Mouse (Mus musculus): ENCODE data around the gene Epc2. TPM values are rescaled to one million over a fixed set of nuclear protein-coding genes. Genes with fewer than 3 reads are reported as not detected.

The Epc2 gene
- polyA plus RNA-seq, 1 experiment from 2014 or later: 5.9 TPM

DNA sequence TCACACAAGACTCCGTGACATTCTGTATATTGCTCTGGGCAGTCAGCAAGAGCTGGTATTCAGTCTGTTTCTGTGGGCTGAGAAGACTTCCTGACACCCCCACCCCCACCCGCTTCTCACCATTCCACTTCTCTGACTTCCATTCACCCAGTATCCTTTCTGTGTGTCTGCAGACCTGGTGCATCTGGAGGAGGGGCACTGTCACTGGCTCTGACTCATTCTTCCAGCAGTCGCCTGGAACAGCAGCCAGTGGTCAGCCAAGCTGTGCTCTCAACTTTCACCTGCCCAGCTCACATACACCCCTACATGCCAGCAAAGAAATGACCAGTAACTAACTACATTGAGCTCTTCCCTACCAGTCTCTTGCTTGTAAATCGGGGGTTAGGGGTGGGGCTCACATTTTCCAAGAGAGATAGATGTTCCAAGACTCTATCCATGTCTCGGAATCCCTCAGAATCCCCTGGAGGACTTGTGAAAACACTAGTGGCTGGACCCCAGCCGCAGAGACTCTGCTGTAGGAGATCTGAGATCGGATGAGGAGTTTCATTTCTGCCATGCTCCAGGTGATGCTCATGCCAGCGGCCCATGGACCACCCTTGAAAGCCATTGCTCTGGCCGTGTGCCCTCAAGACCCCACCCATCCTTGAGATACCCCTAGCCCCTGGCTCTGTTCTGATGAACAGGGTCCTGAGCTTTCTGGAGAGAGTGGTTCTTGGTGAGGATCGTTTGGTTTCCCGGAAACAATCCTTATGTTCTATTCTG, 120.1 kb downstream of the Epc2 start:
- Histone ChIP-seq H3K9ac (no peak overlapping the region), H3K36me3 (no peaks in the 10 kb centered on the region), H3K4me3 (replicated peaks) (no peak overlapping the region), H3K27ac (replicated peaks) (no peak overlapping the region), H3K4me2 (replicated peaks) (0 out of 2 replicates have a peak overlapping the region, but pooled peaks have one; percentile 24), H3K27me3 (no peaks in the 10 kb centered on the region), H3K4me1 (peaks cover 34% of the 10 kb centered on the region), H3K9me3 (replicated peaks) (no peaks in the 10 kb centered on the region)
- 68% methylated on average over 11 of the region's 11 CpGs for WGBS
- no peak for ATAC-seq (ENCODE audit: insufficient number of reproducible peaks, low FRiP score, low TSS enrichment, low read depth)

DNA sequence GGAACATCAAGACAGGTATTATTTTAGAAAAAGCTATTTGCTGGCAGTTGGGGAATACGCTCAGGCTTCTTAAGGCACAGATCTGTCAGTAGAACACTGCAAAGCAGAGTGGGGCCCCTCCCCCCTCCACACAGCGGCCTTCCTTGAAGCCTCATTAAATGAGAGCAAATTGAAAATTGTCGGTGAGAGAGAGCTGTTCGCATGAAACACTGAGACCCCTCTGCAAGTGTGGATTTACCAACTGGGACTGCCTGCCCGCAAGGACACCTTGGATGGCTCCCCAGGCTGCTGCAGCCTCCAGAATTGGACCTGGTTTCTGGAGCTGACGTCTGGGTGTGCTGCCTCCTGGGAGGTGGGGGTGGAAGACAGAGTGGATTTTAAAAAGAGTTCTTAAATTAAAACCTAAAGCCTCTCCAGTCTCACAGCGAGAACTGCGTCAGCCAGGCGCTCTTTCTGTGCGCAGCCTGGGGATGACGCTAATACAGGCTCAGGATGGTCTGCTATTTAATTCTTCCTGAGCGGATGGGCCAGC, 120.9 kb downstream of the Epc2 start:
- H3K4me3 ChIP-seq (replicated peaks): no peak overlapping the region
- H3K4me2 ChIP-seq (replicated peaks): peak overlapping the region; percentile 24
- WGBS: 30% methylated on average over 12 of the region's 12 CpGs
- no peaks in the 10 kb centered on the region for H3K27me3 ChIP-seq
- peaks cover 34% of the 10 kb centered on the region for H3K4me1 ChIP-seq
- no peak overlapping the region for H3K9ac ChIP-seq
- H3K27ac ChIP-seq (replicated peaks): no peak overlapping the region
- no peaks in the 10 kb centered on the region for H3K9me3 ChIP-seq (replicated peaks)
- no peaks in the 10 kb centered on the region for H3K36me3 ChIP-seq
- no peak for ATAC-seq (ENCODE audit: insufficient number of reproducible peaks, low FRiP score, low TSS enrichment, low read depth)

DNA sequence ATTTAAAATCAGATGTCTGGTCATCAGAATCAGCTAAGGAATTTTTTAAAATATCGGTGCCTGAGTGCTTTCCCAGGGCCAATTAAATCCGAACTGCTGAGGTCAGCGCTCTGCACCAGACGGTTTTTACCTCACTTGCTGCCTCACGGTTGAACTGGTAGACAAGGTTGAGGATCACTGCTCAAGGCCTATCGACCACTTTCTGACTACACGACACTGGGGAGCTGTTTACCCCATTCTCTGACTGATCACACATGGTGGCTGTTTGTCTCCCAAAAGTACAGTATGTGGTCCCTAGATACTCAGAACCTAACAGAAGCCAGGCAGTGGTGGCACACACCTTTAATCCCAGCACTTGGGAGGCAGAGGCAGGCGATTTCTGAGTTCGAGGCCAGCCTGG, 121.4 kb downstream of the Epc2 start:
- no peak for ATAC-seq (ENCODE audit: insufficient number of reproducible peaks, low FRiP score, low TSS enrichment, low read depth)
- Histone ChIP-seq H3K4me2 (replicated peaks) (peak overlapping the region; percentile 24; the same call in 1 of the 2 replicates), H3K9ac (no peak overlapping the region), H3K4me1 (peaks cover 34% of the 10 kb centered on the region), H3K4me3 (replicated peaks) (no peak overlapping the region), H3K9me3 (replicated peaks) (no peaks in the 10 kb centered on the region), H3K27me3 (no peaks in the 10 kb centered on the region), H3K36me3 (no peaks in the 10 kb centered on the region), H3K27ac (replicated peaks) (no peak overlapping the region)
- WGBS: 58% methylated on average over 9 of the region's 9 CpGs

DNA sequence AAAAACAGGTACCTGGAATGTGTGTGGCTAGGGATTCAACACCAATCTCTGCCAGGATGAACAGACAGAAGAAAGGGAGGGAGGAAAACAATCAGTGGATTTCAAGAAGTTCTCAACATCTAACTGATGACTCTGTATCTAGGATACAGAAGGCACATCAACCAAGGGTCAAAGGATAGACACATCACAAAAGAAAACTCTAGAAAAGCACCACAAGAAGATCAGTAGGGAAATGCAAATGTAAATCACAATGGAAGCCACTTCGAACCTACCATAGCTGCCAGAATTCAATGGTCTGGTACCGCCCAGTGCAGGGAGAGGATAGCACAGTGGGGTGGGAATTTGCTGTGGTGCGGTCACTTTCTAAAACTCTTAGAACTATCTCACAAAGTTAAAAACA, 122.0 kb downstream of the Epc2 start:
- Histone ChIP-seq H3K9me3 (replicated peaks) (no peaks in the 10 kb centered on the region), H3K27me3 (no peaks in the 10 kb centered on the region), H3K4me3 (replicated peaks) (no peak overlapping the region), H3K36me3 (no peaks in the 10 kb centered on the region), H3K27ac (replicated peaks) (no peak overlapping the region), H3K9ac (no peak overlapping the region), H3K4me1 (peaks cover 34% of the 10 kb centered on the region), H3K4me2 (replicated peaks) (no peak overlapping the region)
- ATAC-seq (ENCODE audit: insufficient number of reproducible peaks, low FRiP score, low TSS enrichment, low read depth): no peak
- WGBS: 94% methylated on average over 3 of the region's 3 CpGs

DNA sequence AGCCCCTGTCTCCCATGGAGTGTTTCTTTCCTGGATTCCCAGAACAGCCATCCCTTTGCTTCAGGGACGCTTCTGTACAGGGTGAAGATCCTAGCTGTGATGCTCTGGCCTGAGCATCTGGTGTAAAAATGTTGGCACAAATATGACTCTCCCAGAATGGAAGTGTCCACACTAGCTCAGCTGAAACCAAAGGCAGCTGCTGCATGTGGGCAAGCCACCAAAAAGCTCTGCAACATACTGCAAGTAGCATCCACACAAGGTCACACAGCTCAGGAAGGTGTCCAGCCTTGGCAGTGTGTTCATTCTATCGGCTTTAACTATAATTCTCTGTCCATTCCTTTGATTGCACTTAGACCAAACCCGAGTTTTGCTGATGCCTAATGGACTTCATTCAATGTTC, 129.3 kb downstream of the Epc2 start:
- no peaks in the 10 kb centered on the region for H3K4me1 ChIP-seq
- H3K9me3 ChIP-seq (replicated peaks): no peaks in the 10 kb centered on the region
- WGBS: 79% methylated on average over 3 of the region's 3 CpGs
- no peaks in the 10 kb centered on the region for H3K27me3 ChIP-seq
- ATAC-seq (ENCODE audit: insufficient number of reproducible peaks, low FRiP score, low TSS enrichment, low read depth): no peak
- no peak overlapping the region for H3K27ac ChIP-seq (replicated peaks)
- H3K36me3 ChIP-seq: no peaks in the 10 kb centered on the region
- H3K4me3 ChIP-seq (replicated peaks): no peak overlapping the region
- H3K4me2 ChIP-seq (replicated peaks): no peak overlapping the region
- no peak overlapping the region for H3K9ac ChIP-seq

DNA sequence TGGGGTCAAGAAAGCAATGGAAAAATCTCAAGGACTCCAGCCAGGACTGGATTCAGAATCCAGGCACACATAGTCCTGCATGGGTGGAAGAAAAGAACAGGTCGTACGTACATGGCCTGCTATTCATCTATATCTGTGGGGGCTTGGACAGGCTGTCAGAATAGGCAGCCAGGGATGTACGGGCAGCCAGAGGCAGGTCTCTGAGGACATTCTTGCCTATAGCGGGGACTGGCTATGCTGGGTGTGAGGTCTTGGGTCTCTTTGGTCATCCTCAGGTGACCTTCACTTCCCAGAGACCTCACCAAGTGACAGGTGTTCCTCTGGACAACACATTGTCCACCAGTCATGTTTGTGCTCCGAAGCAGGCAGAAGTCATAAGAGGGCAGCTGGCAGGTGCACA, 131.3 kb downstream of the Epc2 start:
- Histone ChIP-seq H3K4me3 (replicated peaks) (no peak overlapping the region), H3K9me3 (replicated peaks) (no peaks in the 10 kb centered on the region), H3K9ac (no peak overlapping the region), H3K4me2 (replicated peaks) (no peak overlapping the region), H3K27me3 (no peaks in the 10 kb centered on the region), H3K36me3 (no peaks in the 10 kb centered on the region), H3K4me1 (no peaks in the 10 kb centered on the region), H3K27ac (replicated peaks) (no peak overlapping the region)
- no peak for ATAC-seq (ENCODE audit: insufficient number of reproducible peaks, low FRiP score, low TSS enrichment, low read depth)
- WGBS: 82% methylated on average over 5 of the region's 5 CpGs

DNA sequence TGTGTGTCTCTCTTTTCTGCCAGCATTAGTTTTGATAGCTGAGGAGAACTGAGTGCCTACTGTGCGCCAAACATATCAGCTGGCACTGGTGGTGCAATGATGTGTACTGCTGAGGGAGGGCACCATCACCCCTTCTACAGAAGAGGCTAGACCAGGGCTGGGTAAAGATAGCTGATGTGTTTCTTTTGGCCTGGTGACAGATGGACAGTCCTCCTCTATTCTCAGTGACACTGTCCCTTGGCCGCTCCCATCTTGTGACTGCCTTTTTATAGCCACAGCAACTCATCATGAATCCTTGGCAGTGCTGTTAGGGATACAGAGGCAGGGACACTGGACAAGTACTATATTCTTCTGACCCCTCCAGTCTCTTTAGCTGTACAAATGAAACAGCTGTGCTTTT, 132.0 kb downstream of the Epc2 start:
- H3K4me3 ChIP-seq (replicated peaks): no peak overlapping the region
- no peak overlapping the region for H3K9ac ChIP-seq
- H3K27me3 ChIP-seq: no peaks in the 10 kb centered on the region
- no peaks in the 10 kb centered on the region for H3K4me1 ChIP-seq
- no peaks in the 10 kb centered on the region for H3K9me3 ChIP-seq (replicated peaks)
- no peak overlapping the region for H3K27ac ChIP-seq (replicated peaks)
- ATAC-seq (ENCODE audit: insufficient number of reproducible peaks, low FRiP score, low TSS enrichment, low read depth): no peak
- WGBS: 96% methylated on average over 2 of the region's 2 CpGs
- H3K36me3 ChIP-seq: no peaks in the 10 kb centered on the region
- no peak overlapping the region for H3K4me2 ChIP-seq (replicated peaks)

DNA sequence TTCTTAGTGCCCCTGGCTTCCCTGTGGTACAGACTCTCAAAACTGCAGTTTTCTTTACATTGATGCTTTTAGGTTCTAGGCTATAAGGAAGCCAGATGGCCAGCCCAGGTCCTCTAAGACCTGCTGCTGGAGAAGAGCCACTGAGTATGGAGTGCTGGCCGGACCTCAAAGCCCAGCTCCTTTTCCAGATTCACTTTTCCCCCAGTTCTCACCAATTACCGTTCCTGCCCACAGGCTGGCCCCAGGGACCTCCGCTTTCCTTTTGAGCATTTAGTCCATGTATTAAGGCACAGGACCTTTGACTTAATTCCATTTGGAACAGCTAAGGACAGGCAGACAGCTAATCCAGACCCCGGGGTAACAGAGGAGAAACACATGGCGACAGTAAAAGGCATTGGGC, 139.2 kb downstream of the Epc2 start:
- Histone ChIP-seq H3K27me3 (no peaks in the 10 kb centered on the region), H3K4me3 (replicated peaks) (no peak overlapping the region), H3K27ac (replicated peaks) (no peak overlapping the region), H3K9ac (no peak overlapping the region), H3K4me1 (no peaks in the 10 kb centered on the region), H3K36me3 (no peaks in the 10 kb centered on the region), H3K9me3 (replicated peaks) (no peaks in the 10 kb centered on the region), H3K4me2 (replicated peaks) (no peak overlapping the region)
- no peak for ATAC-seq (ENCODE audit: insufficient number of reproducible peaks, low FRiP score, low TSS enrichment, low read depth)
- 55% methylated on average over 5 of the region's 5 CpGs for WGBS

DNA sequence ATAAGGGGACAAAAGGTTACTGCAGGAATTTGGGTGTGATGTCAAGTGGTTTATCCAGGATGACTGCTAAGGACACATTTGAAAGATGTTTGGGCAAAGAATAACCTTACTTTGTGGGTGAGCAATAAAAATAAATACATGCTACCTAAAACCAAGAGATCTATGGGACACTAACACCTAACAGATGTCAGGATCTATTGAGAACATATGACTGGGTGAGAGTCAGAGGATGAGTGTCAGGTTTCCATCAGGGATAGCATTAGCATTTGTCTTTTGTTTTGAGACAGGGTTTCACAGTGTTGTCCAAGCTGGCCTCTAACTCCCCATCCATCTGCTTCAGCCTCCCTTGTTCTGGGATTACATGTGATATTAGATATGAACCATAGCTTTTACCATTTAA, 141.6 kb downstream of the Epc2 start:
- Histone ChIP-seq H3K4me1 (no peaks in the 10 kb centered on the region), H3K27ac (replicated peaks) (no peak overlapping the region), H3K36me3 (no peaks in the 10 kb centered on the region), H3K4me2 (replicated peaks) (no peak overlapping the region), H3K9me3 (replicated peaks) (no peaks in the 10 kb centered on the region), H3K27me3 (no peaks in the 10 kb centered on the region), H3K9ac (no peak overlapping the region), H3K4me3 (replicated peaks) (no peak overlapping the region)
- no peak for ATAC-seq (ENCODE audit: insufficient number of reproducible peaks, low FRiP score, low TSS enrichment, low read depth)

DNA sequence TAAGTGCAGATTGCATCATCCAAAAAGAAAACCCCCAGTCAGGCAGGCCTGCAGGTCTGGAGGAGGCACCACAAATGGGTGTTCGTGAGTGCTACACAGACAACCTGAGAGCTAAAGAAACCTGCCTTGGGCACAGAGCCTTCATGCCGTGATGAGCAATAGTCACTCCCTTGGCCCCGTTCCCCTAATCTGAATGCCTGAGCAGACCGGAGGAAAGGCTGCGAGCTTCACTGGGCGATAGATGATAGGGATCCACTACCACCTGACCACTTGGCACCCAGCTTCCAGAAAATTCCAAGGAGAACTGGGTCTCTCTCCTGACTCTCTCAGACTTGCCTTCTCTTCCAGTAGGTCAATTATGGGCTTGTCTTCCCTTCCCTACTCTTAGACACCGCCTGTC, 143.6 kb downstream of the Epc2 start:
- Histone ChIP-seq H3K27ac (replicated peaks) (no peak overlapping the region), H3K36me3 (no peaks in the 10 kb centered on the region), H3K9me3 (replicated peaks) (no peaks in the 10 kb centered on the region), H3K4me1 (0 out of 2 replicates have a peak, but pooled peaks cover 5% of the 10 kb centered on the region), H3K4me2 (replicated peaks) (no peak overlapping the region), H3K4me3 (replicated peaks) (no peak overlapping the region), H3K9ac (no peak overlapping the region), H3K27me3 (no peaks in the 10 kb centered on the region)
- 71% methylated on average over 7 of the region's 7 CpGs for WGBS
- ATAC-seq (ENCODE audit: insufficient number of reproducible peaks, low FRiP score, low TSS enrichment, low read depth): no peak

DNA sequence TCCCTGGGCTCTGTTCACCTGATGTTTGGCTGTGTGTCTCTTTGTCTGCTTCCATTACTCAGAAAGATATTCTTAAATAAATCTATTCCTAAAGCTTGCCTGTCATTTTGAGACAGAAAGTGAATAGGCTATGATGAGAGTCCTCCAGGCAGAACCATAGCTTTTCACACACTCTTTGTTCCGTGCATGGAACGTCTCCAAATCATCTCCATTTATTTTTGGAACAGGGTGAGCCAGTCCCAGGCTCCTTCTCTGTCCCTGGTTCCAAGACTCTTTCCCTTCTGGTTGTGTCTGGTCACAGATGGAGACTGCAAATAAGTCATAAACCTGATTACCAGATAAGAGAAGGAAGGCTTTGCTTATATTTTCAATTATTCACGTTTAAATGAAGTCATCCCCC, 145.0 kb downstream of the Epc2 start:
- Histone ChIP-seq H3K4me2 (replicated peaks) (no peak overlapping the region), H3K9ac (no peak overlapping the region), H3K4me1 (0 out of 2 replicates have a peak, but pooled peaks cover 11% of the 10 kb centered on the region), H3K36me3 (no peaks in the 10 kb centered on the region), H3K9me3 (replicated peaks) (no peaks in the 10 kb centered on the region), H3K27ac (replicated peaks) (no peak overlapping the region), H3K4me3 (replicated peaks) (no peak overlapping the region), H3K27me3 (no peaks in the 10 kb centered on the region)
- 76% methylated on average over 3 of the region's 3 CpGs for WGBS
- no peak for ATAC-seq (ENCODE audit: insufficient number of reproducible peaks, low FRiP score, low TSS enrichment, low read depth)

Data from embryonic facial prominence, embryonic 15.5 days (tissue).